Mouse (Mus musculus) heart, adult 11 months (tissue): Measurements from ENCODE around the gene Olfr338.
"Not testable (repeated sequence)": the region's sequence is repeated elsewhere in the genome, so short reads cannot be mapped to it uniquely, and the experiment has no call there.

Experiments used
- DNase-seq: peaks from one replicate; pipeline ENCODE4 v3.0.0; 2022

Gene Olfr338

GRCm38 (mm10) chr2:36373219-36373618 is at the start of gene Olfr338:
TSS of gene Olfr338 (plus strand) at chr2:36373519.
- no peak for DNase-seq

- DNase-seq: not testable (repeated sequence)
Observed at GRCm38 (mm10) chr2:36415174-36415573, 41.9 kb downstream of the Olfr338 start.

DNA sequence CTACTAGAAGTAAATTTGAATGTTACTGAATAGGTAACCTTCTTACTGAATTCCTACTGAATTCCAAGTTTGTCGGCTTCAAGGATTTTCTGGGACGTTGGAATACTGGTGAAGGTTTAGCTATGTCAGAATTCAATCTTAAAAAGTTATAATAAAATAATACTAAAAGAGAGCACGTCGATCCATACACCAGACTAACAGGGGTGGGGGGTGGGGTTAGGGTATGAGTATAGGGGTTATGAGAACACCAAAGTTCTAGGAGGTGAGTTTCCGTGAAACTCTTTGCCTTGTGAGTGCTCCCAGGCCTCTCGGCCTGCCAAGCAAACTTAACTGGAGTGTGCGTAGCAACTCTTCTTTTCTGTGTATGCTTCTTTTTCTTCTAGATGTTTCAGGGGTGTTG is 42.3 kb downstream of the Olfr338 start:
- DNase-seq: not testable (repeated sequence)

GRCm38 (mm10) chr2:36418647-36419046 is 45.3 kb downstream of the Olfr338 start, which contains the start of gene Olfr339:
TSS of gene Olfr339 (plus strand) at chr2:36418947.
- no peak for DNase-seq
